Mouse (Mus musculus) midbrain, embryonic 16.5 days (tissue): ENCODE data around the gene Pds5a. TPM values are rescaled to one million over a fixed set of nuclear protein-coding genes. Genes with fewer than 3 reads are reported as not detected.

Experiments used
- ATAC-seq: fragments of 200-750 bp; cut with Nextera tagmentation; 2 replicates; pipeline ENCODE4 v1.8.0; 2017; ENCODE audit warnings: moderate TSS enrichment
- H3K27ac ChIP-seq: fragments of 300-500 bp; sonication (generic); 2 replicates; pipeline ENCODE4 v1.5.1; 2014; ENCODE audit warnings: mild to moderate bottlenecking, low read length, mixed read lengths
- H3K27me3 ChIP-seq: fragments of 300-500 bp; sonication (generic); 2 replicates; pipeline ENCODE4 v1.6.1; 2014; ENCODE audit warnings: low read depth, low read length, mixed read lengths; ENCODE audit not compliant: control insufficient read depth, insufficient read depth
- H3K36me3 ChIP-seq: fragments of 300-500 bp; sonication (generic); 2 replicates; pipeline ENCODE4 v1.6.1; 2014; ENCODE audit warnings: mild to moderate bottlenecking, low read length, moderate library complexity, mixed read lengths; ENCODE audit not compliant: control insufficient read depth, insufficient read depth
- H3K4me1 ChIP-seq: fragments of 300-500 bp; sonication (generic); 2 replicates; pipeline ENCODE4 v1.6.1; 2014; ENCODE audit warnings: mild to moderate bottlenecking, low read length, mixed read lengths; ENCODE audit not compliant: control insufficient read depth, insufficient read depth
- H3K4me2 ChIP-seq: fragments of 300-500 bp; sonication (generic); 2 replicates; pipeline ENCODE4 v1.6.1; 2014; ENCODE audit warnings: mild to moderate bottlenecking, low read length, mixed read lengths
- H3K4me3 ChIP-seq: fragments of 300-500 bp; sonication (generic); 2 replicates; pipeline ENCODE4 v1.5.1; 2014; ENCODE audit warnings: low read depth, mild to moderate bottlenecking, low read length, moderate library complexity, mixed read lengths
- H3K9ac ChIP-seq: fragments of 300-500 bp; sonication (generic); 2 replicates; pipeline ENCODE4 v1.6.1; 2014; ENCODE audit warnings: low read depth, low read length, mixed read lengths
- H3K9me3 ChIP-seq: fragments of 300-500 bp; sonication (generic); replicated peaks from 2 replicates; pipeline ENCODE4 v1.6.1; 2014; ENCODE audit warnings: mild to moderate bottlenecking, low read length, mixed read lengths; ENCODE audit not compliant: control insufficient read depth, poor library complexity, severe bottlenecking
- WGBS: fragments of 180-500 bp; shearing (Covaris S2); extraction: QIAGEN DNeasy Blood & Tissue Kit; methylation state at CpG from one replicate; pipeline ENCODE4 v1.1.7; 2014; 5-methylcytosine and 5-hydroxymethylcytosine counted together
- polyA plus RNA-seq: library from polyadenylated mRNA; unstranded; fragments of >200 nt; fragmentation: Nextera tagmentation; extraction: Ambion mirVana; gene quantifications from 2 replicates; pipeline ENCODE4 v1.2.1, GENCODE M21; 2015

The Pds5a gene
- polyA plus RNA-seq, 1 experiment from 2014 or later: 35.8 TPM

- no peak overlapping the region for H3K9ac ChIP-seq
These were observed 132.6 kb downstream of the Pds5a start for GRCm38 (mm10) chr5:65565486-65565885.

DNA sequence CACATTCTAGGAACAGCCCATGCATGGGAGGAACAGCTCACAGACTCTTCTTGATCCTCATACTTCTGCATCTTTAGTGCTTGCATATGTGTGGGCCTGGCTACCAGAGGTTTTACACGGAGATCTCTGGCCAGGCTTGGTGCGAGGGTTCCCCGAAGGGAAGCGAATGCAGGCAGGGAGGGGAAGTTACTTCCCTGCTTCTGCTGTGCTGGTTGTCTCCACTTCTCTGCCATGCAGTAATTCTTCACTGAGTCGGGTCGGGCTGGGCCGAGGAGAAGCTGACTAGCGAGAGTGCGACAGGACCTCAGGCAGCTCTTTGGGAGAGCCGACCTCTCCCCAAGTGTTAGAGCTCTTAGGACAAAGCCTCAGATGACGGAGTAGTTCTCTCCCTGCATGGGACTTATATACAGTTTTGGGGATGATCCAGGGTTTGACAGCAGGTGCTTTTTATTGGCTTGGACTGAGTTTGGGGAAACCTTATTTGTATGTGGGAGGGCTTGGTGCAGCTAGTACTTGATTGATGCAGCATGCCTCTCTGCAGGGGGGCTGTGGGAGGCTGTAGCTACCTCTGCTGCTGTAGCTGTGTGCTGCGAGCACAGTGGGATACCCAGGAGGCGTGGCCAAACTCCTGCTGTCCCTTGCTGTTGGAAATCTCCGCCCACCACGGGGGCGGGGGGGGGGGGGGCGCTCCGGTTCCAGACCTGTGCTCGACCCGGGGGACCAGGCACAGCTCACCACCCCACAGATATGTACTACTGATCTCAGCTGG lies 136.8 kb downstream of the Pds5a start:
- Histone ChIP-seq H3K27me3 (no peaks in the 10 kb centered on the region), H3K4me2 (no peak overlapping the region), H3K9ac (no peak overlapping the region), H3K9me3 (no peaks in the 10 kb centered on the region), H3K4me3 (no peak overlapping the region), H3K4me1 (peaks cover 3% of the 10 kb centered on the region), H3K36me3 (0 out of 2 replicates have a peak, but pooled peaks cover 2% of the 10 kb centered on the region), H3K27ac (no peak overlapping the region)
- 30% methylated on average over 18 of the region's 20 CpGs for WGBS
- peak; percentile 56; the same call in 1 of the 2 replicates for ATAC-seq

More at GRCm38 (mm10) chr5:65565486-65565885, 132.6 kb downstream of the Pds5a start:
- Histone ChIP-seq H3K4me2 (no peak overlapping the region), H3K36me3 (peaks cover 4% of the 10 kb centered on the region; the same call in 1 of the 2 replicates), H3K27me3 (no peaks in the 10 kb centered on the region), H3K9me3 (no peaks in the 10 kb centered on the region), H3K4me3 (no peak overlapping the region), H3K27ac (no peak overlapping the region), H3K4me1 (peaks cover 3% of the 10 kb centered on the region)
- 83% methylated on average over 2 of the region's 2 CpGs for WGBS
- no peak for ATAC-seq

DNA sequence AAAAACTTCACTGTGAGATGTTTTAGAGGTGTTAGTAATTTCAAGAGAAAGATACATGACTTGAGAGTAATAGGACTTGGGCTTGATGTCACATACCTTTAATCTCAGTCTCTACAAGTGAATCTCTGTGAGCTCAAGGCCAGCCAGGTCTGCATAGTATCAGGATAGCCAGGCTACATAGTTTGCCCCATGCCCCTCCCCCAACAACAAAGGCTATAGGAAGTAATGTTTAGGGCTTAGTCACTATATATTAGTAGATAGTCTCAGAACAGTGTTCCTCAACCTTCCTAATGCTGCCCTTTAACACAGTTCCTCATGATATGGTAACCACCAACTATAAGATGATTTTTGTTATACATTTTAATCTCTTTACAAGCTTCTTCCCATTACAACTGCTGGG lies 141.0 kb downstream of the Pds5a start:
- Histone ChIP-seq H3K36me3 (0 out of 2 replicates have a peak, but pooled peaks cover 2% of the 10 kb centered on the region), H3K9me3 (no peaks in the 10 kb centered on the region; the same call in 1 of the 2 replicates), H3K9ac (no peak overlapping the region), H3K4me1 (peaks cover 3% of the 10 kb centered on the region), H3K27me3 (no peaks in the 10 kb centered on the region), H3K27ac (no peak overlapping the region), H3K4me2 (no peak overlapping the region), H3K4me3 (no peak overlapping the region)
- no peak for ATAC-seq

Other genes with a start within 250 kb of the Pds5a start
- gene Gm43552, start 205.4 kb downstream of the Pds5a start, polyA plus RNA-seq: not detected in 2 replicates
- gene Smim14, start 161.1 kb downstream of the Pds5a start, polyA plus RNA-seq: 213 and 227 TPM in 2 replicates
- 186 and 206 TPM in 2 replicates for gene Ube2k, start 161.0 kb downstream of the Pds5a start, polyA plus RNA-seq
- gene N4bp2, start 65.2 kb upstream of the Pds5a start, polyA plus RNA-seq: 14.2 and 19.0 TPM in 2 replicates
- 0.34 and 0.73 TPM in 2 replicates for gene Rhoh, start 162.9 kb upstream of the Pds5a start, polyA plus RNA-seq
- not detected in 2 replicates for gene Chrna9, start 236.6 kb upstream of the Pds5a start, polyA plus RNA-seq